Mouse (Mus musculus) pancreas, adult 10 weeks (tissue): Measurements from ENCODE around the gene Ankrd22. TPM values are rescaled to one million over a fixed set of nuclear protein-coding genes. Genes with fewer than 3 reads are reported as not detected.

Experiments used
- polyA plus RNA-seq: library from polyadenylated mRNA; stranded (reverse); fragments of 350-450 nt; fragmentation: Illumina TruSeq; extraction: RNeasy Lipid Tissue Mini Kit (QIAGEN cat#74804); gene quantifications from one replicate; pipeline ENCODE4 v1.2.3, GENCODE M21; 2015; ENCODE audit warnings: low read depth, low replicate concordance; ENCODE audit not compliant: insufficient read depth

The Ankrd22 gene
- not detected for polyA plus RNA-seq

GRCm38 (mm10) chr19:34165891-34166290 is at the start of gene Ankrd22:
Gene Ankrd22 (minus strand): TSS chr19:34166053.

GRCm38 (mm10) chr19:34192008-34192963 is 26.4 kb upstream of the Ankrd22 start, which contains the start of gene Stambpl1:
Gene Stambpl1 (plus strand): TSS chr19:34192229.

GRCm38 (mm10) chr19:34100633-34101032 is 65.2 kb downstream of the Ankrd22 start, which contains the start of gene Lipm:
Gene Lipm (plus strand): TSS chr19:34100933.

Other genes starting within 250 kb of the Ankrd22 start
- not detected for gene Lipf, start 204.9 kb downstream of the Ankrd22 start, polyA plus RNA-seq
- not detected for gene Lipk, start 157.8 kb downstream of the Ankrd22 start, polyA plus RNA-seq
- gene Lipn, start 98.7 kb downstream of the Ankrd22 start, polyA plus RNA-seq, result not detected
- gene Lipm, start 65.1 kb downstream of the Ankrd22 start, polyA plus RNA-seq, result not detected
- 2.7 TPM for gene Stambpl1, start 26.2 kb upstream of the Ankrd22 start, polyA plus RNA-seq
- gene Acta2, start 89.5 kb upstream of the Ankrd22 start, polyA plus RNA-seq, result 99.8 TPM
- gene Fas, start 124.6 kb upstream of the Ankrd22 start, polyA plus RNA-seq, result 5.4 TPM